Mouse (Mus musculus) limb, embryonic 15.5 days (tissue): Measurements from ENCODE around the gene Scn3a. TPM values are rescaled to one million over a fixed set of nuclear protein-coding genes. Genes with fewer than 3 reads are reported as not detected.

Experiments used
- ATAC-seq: fragments of 200-750 bp; cut with Nextera tagmentation; 2 replicates; pipeline ENCODE4 v1.8.0; 2017; ENCODE audit warnings: low read depth, moderate TSS enrichment; ENCODE audit not compliant: insufficient number of reproducible peaks, low FRiP score, low TSS enrichment
- H3K27ac ChIP-seq: fragments of 300-500 bp; sonication (generic); 2 replicates; pipeline ENCODE4 v1.5.1; 2015; ENCODE audit warnings: moderate library complexity, mild to moderate bottlenecking, inconsistent platforms
- H3K27me3 ChIP-seq: fragments of 300-500 bp; sonication (generic); 2 replicates; pipeline ENCODE4 v1.6.1; 2015; ENCODE audit warnings: inconsistent platforms
- H3K36me3 ChIP-seq: fragments of 300-500 bp; sonication (generic); 2 replicates; pipeline ENCODE4 v1.6.1; 2015; ENCODE audit warnings: inconsistent platforms
- H3K4me1 ChIP-seq: fragments of 300-500 bp; sonication (generic); 2 replicates; pipeline ENCODE4 v1.6.1; 2015; ENCODE audit warnings: inconsistent platforms
- H3K4me2 ChIP-seq: fragments of 300-500 bp; sonication (generic); 2 replicates; pipeline ENCODE4 v1.6.1; 2015; ENCODE audit warnings: mild to moderate bottlenecking, inconsistent platforms
- H3K4me3 ChIP-seq: fragments of 300-500 bp; sonication (generic); 2 replicates; pipeline ENCODE4 v1.5.1; 2015; ENCODE audit warnings: mild to moderate bottlenecking, inconsistent platforms
- H3K9ac ChIP-seq: fragments of 300-500 bp; sonication (generic); 2 replicates; pipeline ENCODE4 v1.6.1; 2015; ENCODE audit warnings: inconsistent platforms
- H3K9me3 ChIP-seq: fragments of 300-500 bp; sonication (generic); 2 replicates; pipeline ENCODE4 v1.6.1; 2016; ENCODE audit warnings: inconsistent platforms
- WGBS: fragments of 180-500 bp; shearing (Covaris S2); methylation state at CpG from one replicate; pipeline ENCODE4 v1.1.7; 2015; 5-methylcytosine and 5-hydroxymethylcytosine counted together
- polyA plus RNA-seq: library from polyadenylated mRNA; unstranded; fragments of >200 nt; fragmentation: Nextera tagmentation; extraction: Ambion mirVana; gene quantifications from 2 replicates; pipeline ENCODE4 v1.2.1, GENCODE M21; 2015

Gene Scn3a
- polyA plus RNA-seq, 1 experiment from 2014 or later: 1.6 TPM

- Histone ChIP-seq H3K9me3 (no peaks in the 10 kb centered on the region), H3K27ac (no peak overlapping the region), H3K4me2 (no peak overlapping the region), H3K36me3 (no peaks in the 10 kb centered on the region), H3K27me3 (no peaks in the 10 kb centered on the region), H3K9ac (no peak overlapping the region), H3K4me1 (no peaks in the 10 kb centered on the region), H3K4me3 (no peak overlapping the region)
- ATAC-seq: no peak
- WGBS: 42% methylated on average over 5 of the region's 5 CpGs
Observed at GRCm38 (mm10) chr2:65423501-65423900, 143.9 kb downstream of the Scn3a start.

- no peaks in the 10 kb centered on the region for H3K27me3 ChIP-seq
- no peaks in the 10 kb centered on the region for H3K4me1 ChIP-seq
- no peak overlapping the region for H3K4me3 ChIP-seq
- H3K4me2 ChIP-seq: no peak overlapping the region
- WGBS: 56% methylated on average over 11 of the region's 11 CpGs
- no peak overlapping the region for H3K27ac ChIP-seq
- H3K36me3 ChIP-seq: no peaks in the 10 kb centered on the region
- no peak overlapping the region for H3K9ac ChIP-seq
- no peaks in the 10 kb centered on the region for H3K9me3 ChIP-seq
- ATAC-seq: no peak
Observed at GRCm38 (mm10) chr2:65421259-65422255, 145.9 kb downstream of the Scn3a start.

- Histone ChIP-seq H3K9ac (no peak overlapping the region), H3K4me3 (no peak overlapping the region), H3K4me1 (peaks cover 8% of the 10 kb centered on the region), H3K36me3 (no peaks in the 10 kb centered on the region), H3K27me3 (no peaks in the 10 kb centered on the region), H3K9me3 (no peaks in the 10 kb centered on the region), H3K27ac (no peak overlapping the region), H3K4me2 (no peak overlapping the region)
- ATAC-seq: no peak
- 37% methylated on average over 1 of the region's 1 CpGs for WGBS
Observed at GRCm38 (mm10) chr2:65418608-65419007, 148.8 kb downstream of the Scn3a start.

- Histone ChIP-seq H3K4me3 (no peak overlapping the region), H3K27me3 (no peaks in the 10 kb centered on the region), H3K9me3 (no peaks in the 10 kb centered on the region), H3K4me1 (peaks cover 8% of the 10 kb centered on the region), H3K4me2 (no peak overlapping the region), H3K36me3 (no peaks in the 10 kb centered on the region), H3K9ac (no peak overlapping the region), H3K27ac (no peak overlapping the region)
- ATAC-seq: no peak
- WGBS: 95% methylated on average over 1 of the region's 1 CpGs
Observed at GRCm38 (mm10) chr2:65416535-65416934, 150.9 kb downstream of the Scn3a start.

- Histone ChIP-seq H3K9me3 (no peaks in the 10 kb centered on the region), H3K36me3 (no peaks in the 10 kb centered on the region), H3K9ac (no peak overlapping the region), H3K4me2 (no peak overlapping the region; the same call in 1 of the 2 replicates), H3K4me3 (no peak overlapping the region), H3K27me3 (no peaks in the 10 kb centered on the region), H3K27ac (no peak overlapping the region), H3K4me1 (peaks cover 8% of the 10 kb centered on the region)
- ATAC-seq: no peak
- 2% methylated on average over 2 of the region's 2 CpGs for WGBS
Observed at GRCm38 (mm10) chr2:65415294-65415693, 152.1 kb downstream of the Scn3a start.

DNA sequence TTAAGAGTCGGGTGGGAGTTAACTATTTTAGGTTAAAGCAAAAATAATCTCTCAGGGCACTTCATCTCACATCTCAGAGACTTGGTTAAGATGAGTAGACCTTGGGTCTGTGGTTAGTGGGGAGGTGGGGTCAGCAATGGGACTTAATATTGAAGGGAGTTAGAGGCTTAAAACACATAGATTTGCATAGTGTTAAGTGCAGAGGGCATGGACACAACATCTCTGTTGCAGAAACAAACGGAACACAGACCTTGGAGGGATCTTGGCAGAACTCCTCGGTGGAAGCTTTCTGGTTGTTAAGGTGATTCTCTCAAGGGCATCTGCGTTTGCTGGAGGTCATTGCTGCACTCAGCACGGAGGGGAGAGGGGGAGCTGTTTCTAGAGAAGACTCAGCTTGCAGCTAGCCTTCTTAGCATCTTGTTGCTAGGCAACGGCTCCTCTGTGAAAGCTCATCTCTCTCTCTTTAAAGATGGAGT, 152.6 kb downstream of the Scn3a start:
- H3K27me3 ChIP-seq: no peaks in the 10 kb centered on the region
- H3K4me2 ChIP-seq: peak overlapping the region; percentile 53
- H3K4me3 ChIP-seq: no peak overlapping the region
- no peak for ATAC-seq
- 4% methylated on average over 6 of the region's 6 CpGs for WGBS
- no peaks in the 10 kb centered on the region for H3K36me3 ChIP-seq
- H3K9ac ChIP-seq: no peak overlapping the region
- no peak overlapping the region for H3K27ac ChIP-seq
- H3K9me3 ChIP-seq: no peaks in the 10 kb centered on the region
- H3K4me1 ChIP-seq: peaks cover 8% of the 10 kb centered on the region

DNA sequence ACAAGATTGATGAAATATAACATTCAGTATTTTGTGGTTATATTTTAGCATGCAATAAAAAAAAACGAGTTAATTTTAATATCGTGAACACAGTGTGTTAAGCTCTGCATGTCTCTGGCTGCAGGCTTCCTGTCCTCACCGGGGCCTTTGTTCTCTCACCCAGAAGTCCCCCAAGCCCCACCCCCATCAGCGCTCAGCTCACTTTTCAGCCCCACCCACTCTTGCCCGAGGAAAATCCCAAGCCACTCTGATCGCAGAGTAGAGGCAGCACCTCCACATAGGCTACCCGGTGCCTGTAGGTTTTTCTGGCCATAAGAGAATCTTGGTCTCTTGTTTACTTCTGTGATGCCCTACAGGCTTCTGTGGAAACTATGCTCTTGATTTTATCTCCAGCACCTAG, 153.2 kb downstream of the Scn3a start:
- no peaks in the 10 kb centered on the region for H3K36me3 ChIP-seq
- peak overlapping the region; percentile 53 for H3K4me2 ChIP-seq
- H3K9me3 ChIP-seq: no peaks in the 10 kb centered on the region
- 0% methylated on average over 7 of the region's 7 CpGs for WGBS
- H3K27me3 ChIP-seq: no peaks in the 10 kb centered on the region
- ATAC-seq: 0 out of 2 replicates have a peak, but pooled peaks have one; percentile 30
- peaks cover 8% of the 10 kb centered on the region for H3K4me1 ChIP-seq
- no peak overlapping the region for H3K9ac ChIP-seq
- H3K4me3 ChIP-seq: peak overlapping the region; percentile 33
- H3K27ac ChIP-seq: no peak overlapping the region

DNA sequence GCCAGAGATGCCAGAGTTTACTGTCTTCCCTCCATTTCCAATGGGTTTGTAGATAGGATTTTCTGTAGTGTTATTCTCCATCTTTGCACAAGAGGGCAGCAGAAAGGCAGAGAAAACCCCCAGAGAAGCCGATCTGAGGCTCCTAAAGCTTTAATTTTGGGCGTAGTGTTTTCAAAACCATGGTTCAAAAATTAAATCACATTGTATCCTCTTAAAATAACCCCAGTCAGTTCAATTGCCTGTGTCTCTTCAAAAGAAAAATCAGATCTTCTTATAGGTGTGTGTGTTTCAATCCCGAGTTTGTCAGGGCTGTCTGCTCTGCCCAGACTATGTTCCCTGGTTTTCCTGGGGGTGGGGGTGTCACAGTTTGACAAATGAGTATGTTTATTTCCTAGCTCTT, 153.7 kb downstream of the Scn3a start:
- Histone ChIP-seq H3K27me3 (no peaks in the 10 kb centered on the region), H3K4me3 (peak overlapping the region; percentile 33), H3K4me2 (peak overlapping the region; percentile 53), H3K4me1 (peaks cover 8% of the 10 kb centered on the region), H3K9ac (no peak overlapping the region), H3K9me3 (no peaks in the 10 kb centered on the region), H3K27ac (no peak overlapping the region; the same call in 1 of the 2 replicates), H3K36me3 (no peaks in the 10 kb centered on the region)
- ATAC-seq: no peak
- WGBS: under 1% methylated on average over 3 of the region's 3 CpGs

Other genes starting within 250 kb of the Scn3a start
- 0.17 and 0.35 TPM in 2 replicates for gene Slc38a11, start 203.6 kb downstream of the Scn3a start, polyA plus RNA-seq
- gene Scn2a, start 53.1 kb upstream of the Scn3a start, polyA plus RNA-seq: 2.9 and 3.4 TPM in 2 replicates